Mouse (Mus musculus): ENCODE results near the gene Dtnbp1.

Dtnbp1 gene

DNA sequence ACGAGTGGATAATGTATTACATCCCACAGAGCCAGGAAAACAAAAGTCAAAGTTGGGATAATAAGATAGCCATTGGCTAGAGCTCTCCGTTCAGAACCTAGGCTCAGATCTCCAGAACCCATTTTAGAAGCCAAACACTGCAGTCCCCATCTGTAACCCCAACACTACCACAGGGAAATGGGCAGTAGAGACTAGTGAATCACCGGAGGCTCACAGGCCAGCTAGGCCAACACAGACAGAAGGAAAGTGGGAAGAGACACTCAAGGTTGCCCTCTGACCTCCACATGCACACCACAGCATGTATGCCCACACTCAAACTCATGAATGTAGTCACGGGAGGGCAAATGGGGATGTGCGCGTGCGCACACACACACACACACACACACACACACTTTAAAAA, 22.5 kb downstream of the Dtnbp1 start:
- peaks cover 4% of the 10 kb centered on the region for H3K36me3 ChIP-seq (ENCODE audit: insufficient read depth, low read length)
- TF ChIP-seq CTCF (conservative IDR thresholded peaks at IDR 0.05; ENCODE audit: low read length) (no peak), POU5F1 (IDR thresholded peaks at IDR 0.05; ENCODE audit: borderline replicate concordance, low read length) (no peak), NANOG (IDR thresholded peaks at IDR 0.05; ENCODE audit: borderline replicate concordance, low read length) (no peak)
- H3K9me3 ChIP-seq (ENCODE audit: low read length): no peaks in the 10 kb centered on the region
- H3K27me3 ChIP-seq (ENCODE audit: insufficient read depth, low read length): no peaks in the 10 kb centered on the region
- H3K4me3 ChIP-seq (replicated peaks; ENCODE audit: low read length): no peak overlapping the region
- peaks cover 4% of the 10 kb centered on the region for H3K4me1 ChIP-seq (replicated peaks; ENCODE audit: low read depth, low read length)

DNA sequence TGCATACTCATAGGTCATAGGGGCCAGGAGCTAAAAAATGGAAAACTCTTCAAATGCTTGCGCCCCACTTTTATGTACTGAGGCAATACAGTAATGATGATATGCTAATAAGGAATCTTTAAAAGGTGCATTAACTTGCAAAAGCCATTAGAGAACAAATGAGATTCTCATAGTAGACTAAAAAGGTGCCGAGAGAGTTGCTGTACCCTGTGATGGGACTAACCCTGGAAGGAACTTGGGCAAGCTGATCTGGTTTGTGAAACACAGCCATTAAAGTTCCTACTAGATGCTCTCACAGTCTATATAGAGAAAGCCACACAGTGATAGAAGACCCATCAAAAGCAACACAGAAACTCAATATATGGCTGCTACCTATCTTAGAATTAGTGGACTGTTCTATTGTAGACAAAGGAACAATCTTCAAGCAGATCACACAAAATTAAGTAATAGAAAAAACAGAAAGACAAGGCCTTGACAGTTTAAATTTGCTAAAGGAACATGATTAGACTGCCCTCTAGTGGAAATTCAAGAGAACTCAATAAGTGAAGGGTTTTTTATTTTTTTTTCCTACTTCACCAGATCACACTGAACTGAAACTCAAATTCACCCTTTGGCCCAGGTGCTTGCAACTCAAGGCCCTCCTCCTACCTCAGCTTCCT, 24.3 kb downstream of the Dtnbp1 start:
- Histone ChIP-seq H3K36me3 (ENCODE audit: insufficient read depth, low read length) (peaks cover 2% of the 10 kb centered on the region), H3K9me3 (ENCODE audit: low read length) (no peaks in the 10 kb centered on the region), H3K27me3 (ENCODE audit: insufficient read depth, low read length) (no peaks in the 10 kb centered on the region), H3K4me3 (replicated peaks; ENCODE audit: low read length) (no peak overlapping the region), H3K4me1 (replicated peaks; ENCODE audit: low read depth, low read length) (peaks cover 4% of the 10 kb centered on the region)
- TF ChIP-seq CTCF (conservative IDR thresholded peaks at IDR 0.05; ENCODE audit: low read length) (peak; percentile 62), POU5F1 (IDR thresholded peaks at IDR 0.05; ENCODE audit: borderline replicate concordance, low read length) (no peak), NANOG (IDR thresholded peaks at IDR 0.05; ENCODE audit: borderline replicate concordance, low read length) (no peak)

DNA sequence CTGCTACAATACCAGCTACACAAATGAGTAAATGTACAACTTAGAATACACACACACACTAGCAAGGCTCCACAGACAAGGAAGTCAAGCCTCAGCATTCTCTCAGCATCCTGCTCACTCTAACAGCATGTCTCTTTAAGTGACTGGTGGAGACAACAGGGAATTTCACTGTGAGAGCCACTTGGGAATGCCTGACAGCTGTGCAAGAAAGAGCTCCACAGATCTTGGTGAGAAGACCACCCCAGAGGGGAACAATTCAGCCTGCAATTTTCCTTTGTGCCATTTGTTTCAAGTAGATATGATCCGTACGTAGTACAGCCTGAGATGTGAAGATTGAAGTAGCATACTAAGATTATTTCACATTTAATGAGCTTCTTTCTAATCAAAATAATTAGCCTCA, 24.9 kb downstream of the Dtnbp1 start:
- Histone ChIP-seq H3K4me3 (replicated peaks; ENCODE audit: low read length) (no peak overlapping the region), H3K9me3 (ENCODE audit: low read length) (no peaks in the 10 kb centered on the region), H3K27me3 (ENCODE audit: insufficient read depth, low read length) (no peaks in the 10 kb centered on the region), H3K36me3 (ENCODE audit: insufficient read depth, low read length) (no peaks in the 10 kb centered on the region; the same call in 1 of the 2 replicates), H3K4me1 (replicated peaks; ENCODE audit: low read depth, low read length) (peaks cover 4% of the 10 kb centered on the region)
- TF ChIP-seq POU5F1 (IDR thresholded peaks at IDR 0.05; ENCODE audit: borderline replicate concordance, low read length) (no peak), NANOG (IDR thresholded peaks at IDR 0.05; ENCODE audit: borderline replicate concordance, low read length) (no peak), CTCF (conservative IDR thresholded peaks at IDR 0.05; ENCODE audit: low read length) (no peak)

DNA sequence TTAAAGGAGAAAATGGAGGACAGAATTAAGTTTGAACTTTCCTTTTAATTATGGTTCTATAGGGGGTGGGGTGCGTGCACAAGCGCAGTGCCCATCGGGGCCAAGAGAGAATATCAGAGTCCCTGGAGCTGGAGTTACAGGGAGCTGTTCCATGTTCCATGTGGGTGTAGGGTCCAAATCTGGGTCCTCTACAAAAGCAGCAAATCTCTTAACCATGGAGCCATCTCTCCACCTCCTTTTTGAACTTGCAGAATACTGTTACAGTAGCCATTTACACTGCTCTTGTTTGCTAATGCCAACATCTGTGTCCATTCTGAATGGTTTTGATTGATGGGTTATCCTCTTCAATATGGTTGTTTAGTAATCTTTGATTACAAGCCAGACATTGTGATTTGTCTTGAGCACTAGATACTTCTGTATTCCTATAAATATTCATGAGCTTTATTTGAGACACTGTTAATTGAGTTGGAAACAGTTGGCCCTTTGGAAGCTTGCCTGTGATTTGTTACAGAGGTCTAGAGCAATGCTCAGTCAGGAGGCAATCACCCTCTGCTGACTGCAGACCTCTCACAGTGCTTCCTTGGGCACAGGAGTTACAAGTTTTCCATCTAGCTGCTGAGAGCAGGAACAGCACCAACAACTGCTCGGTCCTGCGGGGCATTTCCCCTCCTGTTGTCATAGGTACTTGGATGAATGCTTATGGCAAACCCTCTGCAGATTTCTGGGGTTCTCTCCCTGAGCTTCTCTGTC, 41.2 kb downstream of the Dtnbp1 start:
- H3K27me3 ChIP-seq (ENCODE audit: insufficient read depth, low read length): no peaks in the 10 kb centered on the region
- H3K4me1 ChIP-seq (replicated peaks; ENCODE audit: low read depth, low read length): no peaks in the 10 kb centered on the region
- no peak overlapping the region for H3K4me3 ChIP-seq (replicated peaks; ENCODE audit: low read length)
- peaks cover 11% of the 10 kb centered on the region for H3K9me3 ChIP-seq (ENCODE audit: low read length)
- no peaks in the 10 kb centered on the region for H3K36me3 ChIP-seq (ENCODE audit: insufficient read depth, low read length)
- no peak for TF ChIP-seq NANOG (IDR thresholded peaks at IDR 0.05; ENCODE audit: borderline replicate concordance, low read length)
- no peak for TF ChIP-seq POU5F1 (IDR thresholded peaks at IDR 0.05; ENCODE audit: borderline replicate concordance, low read length)
- TF ChIP-seq CTCF (conservative IDR thresholded peaks at IDR 0.05; ENCODE audit: low read length): no peak

DNA sequence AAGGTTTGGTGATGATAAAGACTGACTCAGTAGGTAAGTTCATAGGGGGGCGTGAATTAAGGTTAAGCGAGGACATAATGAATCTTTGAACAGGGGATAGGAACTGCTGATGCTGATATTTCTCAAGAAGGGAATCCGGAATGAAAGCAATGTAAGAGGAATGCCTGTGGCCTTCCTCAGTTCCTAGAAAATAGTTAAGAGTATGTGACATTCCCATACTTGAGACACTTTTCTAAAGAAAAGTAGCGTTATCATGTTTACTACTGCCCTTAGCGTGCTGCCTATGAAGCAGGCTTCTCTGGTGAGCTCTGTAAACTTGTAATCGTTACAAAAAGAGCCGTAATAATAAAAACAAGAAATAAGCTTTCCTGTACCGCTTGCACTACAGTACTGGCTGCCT, 44.9 kb downstream of the Dtnbp1 start:
- TF ChIP-seq CTCF (conservative IDR thresholded peaks at IDR 0.05; ENCODE audit: low read length) (no peak), POU5F1 (IDR thresholded peaks at IDR 0.05; ENCODE audit: borderline replicate concordance, low read length) (no peak)
- Histone ChIP-seq H3K4me3 (replicated peaks; ENCODE audit: low read length) (no peak overlapping the region), H3K36me3 (ENCODE audit: insufficient read depth, low read length) (no peaks in the 10 kb centered on the region), H3K4me1 (replicated peaks; ENCODE audit: low read depth, low read length) (peaks cover 8% of the 10 kb centered on the region), H3K9me3 (ENCODE audit: low read length) (peaks cover 10% of the 10 kb centered on the region), H3K27me3 (ENCODE audit: insufficient read depth, low read length) (no peaks in the 10 kb centered on the region)

DNA sequence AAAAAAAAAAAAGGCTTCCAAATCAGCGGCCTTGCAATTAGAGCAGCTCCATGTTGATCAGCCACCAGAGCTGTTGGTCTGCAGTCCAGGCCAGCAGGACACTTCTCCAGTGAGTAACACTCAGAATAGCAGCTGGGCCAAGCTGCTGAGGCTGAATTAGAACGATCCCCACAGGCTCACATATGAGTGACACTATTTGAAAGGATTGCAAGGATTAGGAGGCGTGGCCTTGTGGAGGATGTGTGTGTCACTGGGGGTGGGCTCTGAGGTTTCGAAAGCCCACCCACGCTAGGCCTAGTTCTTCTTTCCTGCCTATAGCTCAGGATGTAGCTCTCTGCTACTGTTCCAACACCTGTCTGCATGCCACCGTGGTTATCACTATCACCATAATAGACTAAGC, 46.2 kb downstream of the Dtnbp1 start:
- Histone ChIP-seq H3K36me3 (ENCODE audit: insufficient read depth, low read length) (no peaks in the 10 kb centered on the region), H3K4me1 (replicated peaks; ENCODE audit: low read depth, low read length) (peaks cover 14% of the 10 kb centered on the region), H3K4me3 (replicated peaks; ENCODE audit: low read length) (no peak overlapping the region), H3K9me3 (ENCODE audit: low read length) (no peaks in the 10 kb centered on the region), H3K27me3 (ENCODE audit: insufficient read depth, low read length) (no peaks in the 10 kb centered on the region)
- TF ChIP-seq POU5F1 (IDR thresholded peaks at IDR 0.05; ENCODE audit: borderline replicate concordance, low read length) (no peak), CTCF (conservative IDR thresholded peaks at IDR 0.05; ENCODE audit: low read length) (no peak), NANOG (IDR thresholded peaks at IDR 0.05; ENCODE audit: borderline replicate concordance, low read length) (no peak)

DNA sequence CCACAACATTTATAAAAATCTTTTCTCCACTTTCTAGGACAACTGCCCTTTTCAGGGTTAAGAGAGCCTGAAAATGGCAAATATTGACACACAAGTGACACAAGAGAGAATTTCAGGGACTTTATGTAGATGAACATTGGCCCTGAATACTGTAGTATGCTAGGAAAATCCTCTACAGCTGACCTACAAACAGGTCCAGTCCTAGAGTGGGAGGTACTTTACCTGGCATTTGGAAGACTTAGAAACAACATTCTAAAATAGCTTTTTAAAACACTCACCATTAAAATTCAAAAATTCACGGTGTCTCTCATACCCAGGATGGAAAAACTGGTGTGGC, 47.7 kb downstream of the Dtnbp1 start:
- H3K36me3 ChIP-seq (ENCODE audit: insufficient read depth, low read length): no peaks in the 10 kb centered on the region
- H3K27me3 ChIP-seq (ENCODE audit: insufficient read depth, low read length): no peaks in the 10 kb centered on the region
- H3K4me1 ChIP-seq (replicated peaks; ENCODE audit: low read depth, low read length): peaks cover 16% of the 10 kb centered on the region
- no peak overlapping the region for H3K4me3 ChIP-seq (replicated peaks; ENCODE audit: low read length)
- no peaks in the 10 kb centered on the region for H3K9me3 ChIP-seq (ENCODE audit: low read length)
- TF ChIP-seq NANOG (IDR thresholded peaks at IDR 0.05; ENCODE audit: borderline replicate concordance, low read length) (no peak), POU5F1 (IDR thresholded peaks at IDR 0.05; ENCODE audit: borderline replicate concordance, low read length) (no peak), CTCF (conservative IDR thresholded peaks at IDR 0.05; ENCODE audit: low read length) (no peak)

DNA sequence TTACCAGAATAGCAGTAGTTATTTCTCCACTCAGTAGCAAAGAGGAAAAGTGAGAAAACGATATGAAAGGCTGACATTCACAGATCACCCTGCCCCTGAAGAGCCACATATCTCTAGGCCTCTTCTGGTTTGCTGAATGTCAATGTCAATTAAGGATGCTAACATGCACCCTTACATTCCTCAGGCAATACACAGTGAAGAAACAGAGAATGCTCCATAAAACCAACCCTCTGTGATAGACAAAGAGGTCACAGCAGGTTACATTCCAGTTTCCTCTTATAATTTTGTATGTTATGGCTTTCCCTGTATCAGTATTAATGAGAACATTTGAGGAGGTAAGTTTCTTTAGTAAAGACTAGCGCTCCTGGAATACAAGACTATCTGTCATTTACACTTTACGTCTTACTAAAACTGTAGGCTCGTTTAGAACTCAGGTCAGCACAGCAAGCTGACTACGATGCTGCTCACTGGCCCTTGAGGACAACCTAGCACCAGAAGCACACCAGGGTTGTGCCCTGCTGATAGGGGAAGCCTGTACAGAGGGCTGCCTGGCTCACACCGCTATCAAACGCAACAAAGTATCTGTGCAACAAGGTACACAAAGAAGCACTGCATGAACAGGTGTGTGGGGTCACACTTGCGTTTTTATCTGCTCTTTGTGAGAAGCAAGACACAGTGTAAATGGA, 48.3 kb downstream of the Dtnbp1 start:
- H3K27me3 ChIP-seq (ENCODE audit: insufficient read depth, low read length): no peaks in the 10 kb centered on the region
- no peak for TF ChIP-seq CTCF (conservative IDR thresholded peaks at IDR 0.05; ENCODE audit: low read length)
- TF ChIP-seq NANOG (IDR thresholded peaks at IDR 0.05; ENCODE audit: borderline replicate concordance, low read length): no peak
- no peak for TF ChIP-seq POU5F1 (IDR thresholded peaks at IDR 0.05; ENCODE audit: borderline replicate concordance, low read length)
- no peaks in the 10 kb centered on the region for H3K9me3 ChIP-seq (ENCODE audit: low read length)
- H3K4me1 ChIP-seq (replicated peaks; ENCODE audit: low read depth, low read length): peaks cover 20% of the 10 kb centered on the region
- no peak overlapping the region for H3K4me3 ChIP-seq (replicated peaks; ENCODE audit: low read length)
- H3K36me3 ChIP-seq (ENCODE audit: insufficient read depth, low read length): no peaks in the 10 kb centered on the region

Data from E14TG2a.4 (cell line).